Mouse (Mus musculus) CH12.LX (cell line): Measurements from ENCODE around the gene Ergic1. TPM values are rescaled to one million over a fixed set of nuclear protein-coding genes. Genes with fewer than 3 reads are reported as not detected.

Experiments
- DNase-seq: peaks from one replicate; pipeline ENCODE4 v3.0.0-alpha.2; 2013; ENCODE audit errors: extremely low read depth
- H3K27ac ChIP-seq: 2 replicates; pipeline ENCODE4 v1.5.1; 2012; ENCODE audit warnings: low read depth, mild to moderate bottlenecking, control low read depth, moderate library complexity; ENCODE audit not compliant: insufficient read depth
- H3K27me3 ChIP-seq: replicated peaks from 2 replicates; pipeline ENCODE3; 2012; ENCODE audit warnings: inconsistent platforms
- H3K36me3 ChIP-seq, 2 experiments: replicated peaks in 1 of 2; 2 replicates each; pipeline versions ENCODE3 to v1.6.1; 2012; ENCODE audit warnings: inconsistent platforms in 1 of 2, low read length in 1 of 2, mild to moderate bottlenecking in 1 of 2, mixed read lengths in 1 of 2, moderate library complexity in 1 of 2; ENCODE audit not compliant: control insufficient read depth in 1 of 2, insufficient read depth in 1 of 2
- H3K4me1 ChIP-seq, 2 experiments: 2 replicates each; pipeline ENCODE4 v1.6.1; 2012; ENCODE audit warnings: inconsistent platforms in 1 of 2, moderate library complexity in 1 of 2; ENCODE audit not compliant: insufficient read depth in 2 of 2, control insufficient read depth in 1 of 2
- H3K4me2 ChIP-seq: 2 replicates; pipeline ENCODE4 v1.6.1; 2012; ENCODE audit warnings: low read depth, mild to moderate bottlenecking, control low read depth; ENCODE audit not compliant: poor library complexity, insufficient read depth, severe bottlenecking
- H3K4me3 ChIP-seq, 3 experiments: fragments of 150-350 bp in 1 of 3; sonication (generic) in 1 of 3; replicated peaks in 1 of 3; 2 replicates each; pipeline versions ENCODE3 to v1.5.1; 2011 to 2012; ENCODE audit warnings: low read depth in 2 of 3, low read length in 2 of 3, mild to moderate bottlenecking in 2 of 3, moderate library complexity in 2 of 3, control low read depth in 1 of 3, improper control_type of control experiment in 1 of 3, inconsistent platforms in 1 of 3, mixed read lengths in 1 of 3; ENCODE audit not compliant: poor library complexity in 1 of 3
- H3K79me2 ChIP-seq: replicated peaks from 2 replicates; pipeline ENCODE4 v1.6.1; 2012; ENCODE audit warnings: mild to moderate bottlenecking, moderate library complexity; ENCODE audit not compliant: control insufficient read depth, poor library complexity, insufficient read depth, severe bottlenecking; ENCODE audit errors: extremely low read depth
- H3K9ac ChIP-seq: 2 replicates; pipeline ENCODE4 v1.6.1; 2012; ENCODE audit warnings: low read depth, mild to moderate bottlenecking, control low read depth, moderate library complexity; ENCODE audit not compliant: insufficient read depth
- H3K9me3 ChIP-seq: replicated peaks from 2 replicates; pipeline ENCODE3; 2012; ENCODE audit warnings: low read length, inconsistent platforms, mixed read lengths
- CHD2 ChIP-seq: IDR thresholded peaks from 2 replicates; pipeline ENCODE4 v1.6.1; 2011; ENCODE audit warnings: low read length, improper control_type of control experiment
- CTCF ChIP-seq, 2 experiments: IDR thresholded peaks in 1 of 2; conservative IDR thresholded peaks in 1 of 2; 2 replicates each; pipeline ENCODE4 v1.5.1; 2011 to 2012; ENCODE audit warnings: low read depth in 2 of 2, low read length in 2 of 2, improper control_type of control experiment in 1 of 2, inconsistent platforms in 1 of 2, mild to moderate bottlenecking in 1 of 2, moderate library complexity in 1 of 2
- GABPA ChIP-seq: IDR thresholded peaks from 2 replicates; pipeline ENCODE4 v1.6.1; 2012; ENCODE audit warnings: low read depth, low read length, improper control_type of control experiment, inconsistent platforms; ENCODE audit not compliant: insufficient replicate concordance
- MAFK ChIP-seq: IDR thresholded peaks from 2 replicates; pipeline ENCODE4 v1.6.1; 2011; ENCODE audit warnings: low read length, improper control_type of control experiment; ENCODE audit not compliant: insufficient replicate concordance
- MEF2A ChIP-seq: IDR thresholded peaks from 2 replicates; pipeline ENCODE4 v1.6.1; 2014; ENCODE audit warnings: low read depth, mild to moderate bottlenecking, inconsistent platforms, low read length, improper control_type of control experiment, borderline replicate concordance
- MYC ChIP-seq: IDR thresholded peaks from 2 replicates; pipeline ENCODE4 v1.6.1; 2011; ENCODE audit warnings: low read depth, mild to moderate bottlenecking, improper control_type of control experiment, low read length
- NRF1 ChIP-seq: IDR thresholded peaks from 2 replicates; pipeline ENCODE4 v1.6.1; 2014; ENCODE audit warnings: low read depth, mild to moderate bottlenecking, inconsistent platforms, low read length, improper control_type of control experiment, moderate library complexity
- POLR2A ChIP-seq: IDR thresholded peaks from 2 replicates; pipeline ENCODE4 v1.6.1; 2011; ENCODE audit warnings: low read depth, mild to moderate bottlenecking, improper control_type of control experiment, low read length
- POLR2AphosphoS2 ChIP-seq: IDR thresholded peaks from 2 replicates; pipeline ENCODE4 v1.6.1; 2011; ENCODE audit warnings: low read depth, low read length, improper control_type of control experiment
- RCOR1 ChIP-seq: conservative IDR thresholded peaks from 2 replicates; pipeline ENCODE4 v1.6.1; 2012; ENCODE audit warnings: low read depth, mild to moderate bottlenecking, inconsistent platforms, low read length, improper control_type of control experiment
- SMC3 ChIP-seq: IDR thresholded peaks from 2 replicates; pipeline ENCODE4 v1.6.1; 2011; ENCODE audit warnings: low read depth, low read length, improper control_type of control experiment
- TBP ChIP-seq: conservative IDR thresholded peaks from 2 replicates; pipeline ENCODE4 v1.6.1; 2011; ENCODE audit warnings: low read depth, low read length, improper control_type of control experiment
- USF1 ChIP-seq: IDR thresholded peaks from 2 replicates; pipeline ENCODE4 v1.6.1; 2014; ENCODE audit warnings: low read depth, mild to moderate bottlenecking, inconsistent platforms, low read length, improper control_type of control experiment
- USF2 ChIP-seq: conservative IDR thresholded peaks from 2 replicates; pipeline ENCODE4 v1.6.1; 2011; ENCODE audit warnings: low read depth, low read length, improper control_type of control experiment
- ZC3H11A ChIP-seq: IDR thresholded peaks from 2 replicates; pipeline ENCODE4 v1.6.1; 2012; ENCODE audit warnings: low read depth, mild to moderate bottlenecking, inconsistent platforms, low read length, improper control_type of control experiment
- ZKSCAN1 ChIP-seq: IDR thresholded peaks from 2 replicates; pipeline ENCODE4 v1.6.1; 2012; ENCODE audit warnings: low read depth, inconsistent platforms, low read length, improper control_type of control experiment, borderline replicate concordance
- ZNF384 ChIP-seq: IDR thresholded peaks from 2 replicates; pipeline ENCODE4 v1.6.1; 2012; ENCODE audit warnings: low read depth, low read length, improper control_type of control experiment, inconsistent platforms
- dilution Hi-C: fragments of 300-500 bp; cut with MboI; formaldehyde crosslinking; loops from 2 replicates; pipeline ENCODE4 v1.14.3; 2020; ENCODE audit warnings: low sequenced_read_pairs; ENCODE audit not compliant: extremely low pct_unique_long_range_greater_than_20kb, extremely low pct_ligation_motif_present
- in situ Hi-C: fragments of 300-500 bp; cut with MboI; formaldehyde crosslinking; loops from 3 replicates; pipeline ENCODE4 v1.14.3; 2019; ENCODE audit warnings: low sequenced_read_pairs, low pct_ligation_motif_present, low pct_unique_long_range_greater_than_20kb, mixed read lengths
- polyA plus RNA-seq: library from polyadenylated mRNA; unstranded; fragments of >175 nt; gene quantifications from 2 replicates; pipeline ENCODE4 v1.2.1, GENCODE M21; 2012; ENCODE audit warnings: low read depth; ENCODE audit not compliant: insufficient read length
- total RNA-seq, 2 experiments: library from RNA; depleted of rRNA; stranded (reverse); fragments of 300-350 nt in 1 of 2; fragments of >200 nt in 1 of 2; gene quantifications; 2 replicates each; pipeline ENCODE4 v1.2.3; 2012 to 2014

Gene Ergic1
- total and polyA plus RNA-seq, 3 experiments, result 93.5 to 142 (median 131) TPM

DNA sequence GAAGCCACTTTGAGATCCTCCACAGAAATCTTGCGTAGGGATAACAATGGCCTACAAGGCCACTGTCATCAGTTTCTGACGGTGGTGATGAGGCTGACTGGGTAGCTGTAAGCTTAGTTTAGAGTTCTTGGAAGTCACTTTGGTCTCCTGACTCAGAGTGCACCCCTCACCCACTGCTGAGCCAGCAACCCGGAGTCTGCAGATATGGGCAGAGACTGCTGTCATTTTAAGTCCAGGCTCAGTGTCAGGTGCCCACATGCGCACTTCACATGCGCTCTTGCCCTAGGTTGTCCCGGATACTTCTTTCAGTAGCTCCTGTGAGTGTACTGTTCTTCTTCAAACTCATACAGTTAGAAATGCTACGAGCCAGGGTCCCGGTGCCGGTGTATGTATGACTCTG lies 72.6 kb downstream of the Ergic1 start:
- H3K9ac ChIP-seq, result no peak overlapping the region
- H3K4me2 ChIP-seq, result no peak overlapping the region
- no peaks in the 10 kb centered on the region for H3K9me3 ChIP-seq
- in situ Hi-C loops (loop anchor here (25.0 kb wide), 1 partner anchor 347 kb away; no protein-coding TSS in a partner anchor), dilution Hi-C loops (no loop called here)
- no peak for TF ChIP-seq CTCF (conservative IDR thresholded peaks at IDR 0.05 in 1 of 2, IDR thresholded peaks at IDR 0.05 in 1 of 2; ENCODE audit: low read depth in 2 of 2, low read length in 2 of 2)
- no peak for TF ChIP-seq USF2
- no peak for TF ChIP-seq SMC3
- no peak for TF ChIP-seq GABPA
- no peak for TF ChIP-seq POLR2A
- no peak for TF ChIP-seq MAFK
- no peak for TF ChIP-seq RCOR1
- no peak for TF ChIP-seq CHD2
- H3K27me3 ChIP-seq, result no peaks in the 10 kb centered on the region
- no peaks in the 10 kb centered on the region for H3K79me2 ChIP-seq
- H3K4me3 ChIP-seq, result no peak overlapping the region
- no peak overlapping the region for H3K27ac ChIP-seq
- peaks cover 81 to 97% of the 10 kb centered on the region in 2 experiments for H3K36me3 ChIP-seq
- no peak for DNase-seq
- no peaks in the 10 kb centered on the region for H3K4me1 ChIP-seq

DNA sequence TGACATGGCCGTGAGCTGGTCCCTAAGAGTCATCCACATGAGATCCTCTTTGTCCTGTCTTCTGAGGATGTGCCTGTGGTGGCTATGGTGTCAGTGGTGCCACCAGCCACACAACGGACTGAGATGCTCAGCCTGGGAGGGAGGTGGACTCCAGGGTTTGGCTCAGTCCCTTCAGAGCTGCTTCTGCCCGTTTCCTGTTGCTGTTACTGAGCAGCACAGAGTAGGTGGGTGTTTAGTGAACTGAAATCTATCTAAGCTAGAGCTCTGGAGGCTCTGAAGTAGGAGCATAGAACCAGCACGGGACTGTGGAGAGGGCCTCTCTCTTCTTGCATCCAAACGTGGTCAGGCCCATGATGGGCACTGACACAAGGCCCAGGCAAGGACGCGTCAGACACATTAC lies 73.2 kb downstream of the Ergic1 start:
- no peak overlapping the region for H3K27ac ChIP-seq
- H3K9ac ChIP-seq, result no peak overlapping the region
- no peak for DNase-seq
- H3K36me3 ChIP-seq, result peaks cover 81 to 97% of the 10 kb centered on the region in 2 experiments
- no peak overlapping the region for H3K4me3 ChIP-seq
- H3K27me3 ChIP-seq, result no peaks in the 10 kb centered on the region
- dilution Hi-C loops, result no loop called here
- no peaks in the 10 kb centered on the region for H3K79me2 ChIP-seq
- in situ Hi-C loops, result loop anchor here (25.0 kb wide), 1 partner anchor 347 kb away; no protein-coding TSS in a partner anchor
- H3K4me2 ChIP-seq, result no peak overlapping the region
- H3K4me1 ChIP-seq, result no peaks in the 10 kb centered on the region
- TF ChIP-seq NRF1 (no peak), USF2 (no peak), ZC3H11A (no peak), ZKSCAN1 (no peak), USF1 (no peak), RCOR1 (no peak), MEF2A (no peak), POLR2AphosphoS2 (no peak), MYC (no peak), ZNF384 (no peak), SMC3 (no peak), TBP (no peak)
- H3K9me3 ChIP-seq, result no peaks in the 10 kb centered on the region
